Mouse (Mus musculus) heart, embryonic 15.5 days (tissue): ENCODE data around the gene Clic6. TPM values are rescaled to one million over a fixed set of nuclear protein-coding genes. Genes with fewer than 3 reads are reported as not detected.

Experiments
- ATAC-seq: fragments of 200-750 bp; cut with Nextera tagmentation; replicated peaks from 2 replicates; pipeline ENCODE4 v1.8.0; 2017; ENCODE audit warnings: low read depth, moderate TSS enrichment; ENCODE audit not compliant: insufficient number of reproducible peaks, insufficient read depth, low FRiP score
- H3K27ac ChIP-seq: fragments of 300-500 bp; sonication (generic); 2 replicates; pipeline ENCODE4 v1.5.1; 2015; ENCODE audit warnings: mild to moderate bottlenecking, inconsistent platforms
- H3K27me3 ChIP-seq: fragments of 300-500 bp; sonication (generic); 2 replicates; pipeline ENCODE4 v1.6.1; 2015; ENCODE audit warnings: inconsistent platforms
- H3K36me3 ChIP-seq: fragments of 300-500 bp; sonication (generic); 2 replicates; pipeline ENCODE4 v1.6.1; 2015; ENCODE audit warnings: mild to moderate bottlenecking, inconsistent platforms
- H3K4me1 ChIP-seq: fragments of 300-500 bp; sonication (generic); replicated peaks from 2 replicates; pipeline ENCODE4 v1.6.1; 2015; ENCODE audit warnings: inconsistent platforms
- H3K4me2 ChIP-seq: fragments of 300-500 bp; sonication (generic); 2 replicates; pipeline ENCODE4 v1.6.1; 2015; ENCODE audit warnings: inconsistent platforms, mild to moderate bottlenecking, moderate library complexity
- H3K4me3 ChIP-seq: fragments of 300-500 bp; sonication (generic); 2 replicates; pipeline ENCODE4 v1.5.1; 2015; ENCODE audit warnings: mild to moderate bottlenecking, inconsistent platforms
- H3K9ac ChIP-seq: fragments of 300-500 bp; sonication (generic); 2 replicates; pipeline ENCODE4 v1.6.1; 2015; ENCODE audit warnings: mild to moderate bottlenecking, inconsistent platforms
- H3K9me3 ChIP-seq: fragments of 300-500 bp; sonication (generic); replicated peaks from 2 replicates; pipeline ENCODE4 v1.6.1; 2016; ENCODE audit warnings: inconsistent platforms
- WGBS: fragments of 180-500 bp; shearing (Covaris S2); methylation state at CpG from one replicate; pipeline ENCODE4 v1.1.7; 2015; ENCODE audit warnings: mixed read lengths; 5-methylcytosine and 5-hydroxymethylcytosine counted together
- polyA plus RNA-seq: library from polyadenylated mRNA; unstranded; fragments of >200 nt; fragmentation: Nextera tagmentation; extraction: Ambion mirVana; gene quantifications from 2 replicates; pipeline ENCODE4 v1.2.1, GENCODE M21; 2015

Gene Clic6
- polyA plus RNA-seq, 1 experiment from 2014 or later: 1.8 TPM

GRCm38 (mm10) chr16:92525919-92526318 lies 40.4 kb downstream of the Clic6 start:
- no peak for ATAC-seq
- H3K27me3 ChIP-seq: peaks cover 5% of the 10 kb centered on the region; the same call in 1 of the 2 replicates
- no peaks in the 10 kb centered on the region for H3K36me3 ChIP-seq
- no peak overlapping the region for H3K9ac ChIP-seq
- H3K4me3 ChIP-seq: no peak overlapping the region
- H3K9me3 ChIP-seq: no peaks in the 10 kb centered on the region
- H3K27ac ChIP-seq: no peak overlapping the region
- 85% methylated on average over 10 of the region's 10 CpGs for WGBS
- no peak overlapping the region for H3K4me2 ChIP-seq
- no peaks in the 10 kb centered on the region for H3K4me1 ChIP-seq

DNA sequence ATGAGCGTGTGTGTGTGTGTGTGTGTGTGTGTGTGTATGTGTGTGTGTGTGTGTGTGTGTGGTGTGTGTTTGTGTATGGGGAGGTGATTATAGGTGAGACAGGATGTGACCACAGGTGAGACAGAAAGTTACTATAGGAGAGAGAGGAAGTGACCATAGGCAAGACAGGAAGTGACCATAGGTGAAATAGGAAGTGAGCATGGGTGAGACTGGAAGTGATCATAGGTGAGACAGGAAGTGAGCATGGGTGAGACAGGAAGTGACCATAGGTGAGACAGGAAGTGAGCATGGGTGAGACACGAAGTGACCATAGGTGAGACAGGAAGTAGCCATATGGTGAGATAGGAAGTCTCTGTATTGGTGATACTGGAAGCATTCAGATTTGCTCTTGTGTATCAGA lies 49.7 kb downstream of the Clic6 start:
- H3K4me3 ChIP-seq: no peak overlapping the region
- no peak overlapping the region for H3K27ac ChIP-seq
- H3K4me1 ChIP-seq: no peaks in the 10 kb centered on the region
- WGBS: 74% methylated on average over 2 of the region's 2 CpGs
- H3K9ac ChIP-seq: no peak overlapping the region
- no peaks in the 10 kb centered on the region for H3K36me3 ChIP-seq
- H3K9me3 ChIP-seq: no peaks in the 10 kb centered on the region
- H3K27me3 ChIP-seq: no peaks in the 10 kb centered on the region
- no peak for ATAC-seq
- H3K4me2 ChIP-seq: no peak overlapping the region

DNA sequence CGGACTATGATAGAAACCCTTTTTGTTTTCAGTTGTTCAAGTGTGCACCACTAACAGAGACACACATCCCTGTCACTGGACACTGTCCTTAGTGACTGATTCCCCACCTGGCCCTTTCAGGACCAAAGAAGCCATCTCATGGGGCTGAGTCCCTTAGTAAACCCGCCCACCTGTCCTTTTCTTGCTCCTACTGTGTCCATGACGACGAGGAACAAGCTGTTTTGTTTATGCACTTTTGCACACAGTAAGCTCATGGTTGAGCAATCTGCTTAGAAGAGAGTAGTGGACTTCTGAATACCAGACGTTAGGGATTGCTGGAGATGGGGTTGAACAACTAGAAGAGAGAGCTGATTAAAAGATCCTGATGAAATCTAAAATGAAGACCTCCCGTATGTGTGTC lies 52.8 kb downstream of the Clic6 start:
- H3K9me3 ChIP-seq: no peaks in the 10 kb centered on the region
- H3K36me3 ChIP-seq: no peaks in the 10 kb centered on the region
- H3K4me2 ChIP-seq: no peak overlapping the region
- ATAC-seq: no peak
- H3K4me3 ChIP-seq: no peak overlapping the region
- no peak overlapping the region for H3K27ac ChIP-seq
- H3K9ac ChIP-seq: no peak overlapping the region
- H3K27me3 ChIP-seq: no peaks in the 10 kb centered on the region
- WGBS: 74% methylated on average over 6 of the region's 6 CpGs
- H3K4me1 ChIP-seq: no peaks in the 10 kb centered on the region

DNA sequence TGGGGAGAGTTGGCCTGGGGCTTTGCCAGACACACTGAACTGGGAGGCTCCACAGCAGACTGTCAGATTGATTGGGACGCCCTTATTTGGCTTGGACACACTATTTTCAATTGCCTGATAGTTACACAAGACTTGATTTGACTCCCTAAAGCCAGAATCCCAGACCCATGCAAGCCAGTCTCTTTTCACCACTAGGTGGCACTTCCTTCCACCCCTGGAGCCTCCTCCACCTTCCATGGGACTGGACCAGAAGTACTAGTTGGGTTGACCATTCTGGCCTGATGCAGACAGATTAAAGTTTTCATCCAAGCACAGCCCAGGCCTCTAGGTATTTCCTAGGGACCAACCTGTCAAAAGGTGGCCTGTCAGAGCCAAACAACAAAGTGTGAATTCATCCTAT lies 58.7 kb downstream of the Clic6 start:
- no peak for ATAC-seq
- H3K4me2 ChIP-seq: no peak overlapping the region
- no peaks in the 10 kb centered on the region for H3K27me3 ChIP-seq
- H3K4me3 ChIP-seq: no peak overlapping the region
- no peaks in the 10 kb centered on the region for H3K4me1 ChIP-seq
- H3K36me3 ChIP-seq: no peaks in the 10 kb centered on the region
- H3K9me3 ChIP-seq: no peaks in the 10 kb centered on the region
- 30% methylated on average over 1 of the region's 1 CpGs for WGBS
- no peak overlapping the region for H3K9ac ChIP-seq
- no peak overlapping the region for H3K27ac ChIP-seq

GRCm38 (mm10) chr16:92548651-92549050 lies 63.1 kb downstream of the Clic6 start:
- Histone ChIP-seq H3K4me1 (no peaks in the 10 kb centered on the region), H3K27me3 (no peaks in the 10 kb centered on the region; the same call in 1 of the 2 replicates), H3K36me3 (no peaks in the 10 kb centered on the region), H3K9ac (no peak overlapping the region), H3K27ac (no peak overlapping the region), H3K4me2 (no peak overlapping the region), H3K4me3 (no peak overlapping the region), H3K9me3 (no peaks in the 10 kb centered on the region)
- ATAC-seq: no peak
- WGBS: 90% methylated on average over 9 of the region's 9 CpGs

- H3K27ac ChIP-seq: no peak overlapping the region
- 72% methylated on average over 13 of the region's 13 CpGs for WGBS
- H3K4me3 ChIP-seq: no peak overlapping the region
- no peaks in the 10 kb centered on the region for H3K4me1 ChIP-seq
- no peak overlapping the region for H3K9ac ChIP-seq
- no peaks in the 10 kb centered on the region for H3K9me3 ChIP-seq
- no peaks in the 10 kb centered on the region for H3K36me3 ChIP-seq
- H3K27me3 ChIP-seq: peaks cover 3% of the 10 kb centered on the region
- ATAC-seq: no peak
- no peak overlapping the region for H3K4me2 ChIP-seq
These were observed 66.0 kb downstream of the Clic6 start for GRCm38 (mm10) chr16:92551266-92552105.

- H3K4me3 ChIP-seq: no peak overlapping the region
- no peaks in the 10 kb centered on the region for H3K4me1 ChIP-seq
- H3K27me3 ChIP-seq: peaks cover 3% of the 10 kb centered on the region
- H3K9me3 ChIP-seq: no peaks in the 10 kb centered on the region
- H3K36me3 ChIP-seq: no peaks in the 10 kb centered on the region
- H3K27ac ChIP-seq: no peak overlapping the region
- 62% methylated on average over 9 of the region's 9 CpGs for WGBS
- H3K4me2 ChIP-seq: no peak overlapping the region
- ATAC-seq: no peak
- H3K9ac ChIP-seq: no peak overlapping the region
These were observed 66.5 kb downstream of the Clic6 start for GRCm38 (mm10) chr16:92552106-92552382.

DNA sequence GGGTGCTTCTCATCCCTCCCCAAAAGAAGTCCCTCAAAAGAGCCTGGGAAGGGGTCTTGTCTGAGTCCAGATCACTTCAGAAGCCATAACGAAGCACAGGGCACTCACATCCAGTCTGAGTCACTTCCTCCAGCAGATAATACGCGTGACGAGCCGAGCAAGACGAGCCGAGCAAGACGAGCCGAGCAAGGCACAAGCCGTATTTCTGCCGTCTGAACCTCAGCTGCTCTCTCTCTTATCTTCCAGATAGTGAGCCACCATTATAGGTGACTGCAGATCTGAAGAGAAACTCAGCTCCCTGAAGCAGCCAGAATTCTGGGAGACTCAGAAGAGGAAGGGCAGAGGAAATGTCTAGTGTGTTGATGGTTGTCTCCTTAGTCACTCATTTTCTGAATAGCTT lies 67.3 kb downstream of the Clic6 start:
- peaks cover 3% of the 10 kb centered on the region for H3K27me3 ChIP-seq
- no peak for ATAC-seq
- no peak overlapping the region for H3K27ac ChIP-seq
- H3K4me1 ChIP-seq: no peaks in the 10 kb centered on the region
- H3K9me3 ChIP-seq: no peaks in the 10 kb centered on the region
- no peak overlapping the region for H3K4me3 ChIP-seq
- no peaks in the 10 kb centered on the region for H3K36me3 ChIP-seq
- H3K4me2 ChIP-seq: no peak overlapping the region
- WGBS: 13% methylated on average over 11 of the region's 11 CpGs
- H3K9ac ChIP-seq: no peak overlapping the region

DNA sequence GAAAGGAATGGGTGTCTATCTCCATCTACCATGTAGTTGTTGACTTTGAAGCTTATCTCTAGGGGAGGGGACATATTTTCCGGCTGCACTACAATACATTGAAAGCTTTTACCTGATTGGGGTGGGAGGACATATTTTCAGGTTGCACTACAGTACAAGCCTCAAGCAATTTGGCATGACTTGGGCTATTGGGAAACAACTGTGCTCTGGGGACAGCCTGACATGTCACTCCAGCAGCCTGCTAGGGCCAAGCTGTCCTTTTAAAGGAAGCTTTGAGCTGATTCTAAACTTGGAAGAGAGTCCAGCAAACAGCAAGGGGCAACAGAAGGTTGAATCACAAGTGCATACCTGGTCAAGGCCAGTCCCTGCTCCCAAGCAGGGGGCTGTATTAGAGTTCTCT lies 69.5 kb downstream of the Clic6 start:
- no peaks in the 10 kb centered on the region for H3K4me1 ChIP-seq
- WGBS: 53% methylated on average over 1 of the region's 1 CpGs
- no peak overlapping the region for H3K4me3 ChIP-seq
- H3K27me3 ChIP-seq: peaks cover 10% of the 10 kb centered on the region
- H3K9me3 ChIP-seq: no peaks in the 10 kb centered on the region
- H3K9ac ChIP-seq: no peak overlapping the region
- H3K36me3 ChIP-seq: no peaks in the 10 kb centered on the region
- H3K27ac ChIP-seq: no peak overlapping the region
- ATAC-seq: no peak
- no peak overlapping the region for H3K4me2 ChIP-seq

GRCm38 (mm10) chr16:92565291-92565690 lies 79.8 kb downstream of the Clic6 start:
- Histone ChIP-seq H3K27me3 (peaks cover 40% of the 10 kb centered on the region), H3K36me3 (no peaks in the 10 kb centered on the region), H3K4me3 (no peak overlapping the region), H3K4me2 (no peak overlapping the region), H3K27ac (no peak overlapping the region), H3K4me1 (peaks cover 2% of the 10 kb centered on the region; the same call in 1 of the 2 replicates), H3K9ac (no peak overlapping the region), H3K9me3 (no peaks in the 10 kb centered on the region)
- 51% methylated on average over 11 of the region's 11 CpGs for WGBS
- ATAC-seq: no peak

GRCm38 (mm10) chr16:92565708-92566107 lies 80.2 kb downstream of the Clic6 start:
- WGBS: under 1% methylated on average over 6 of the region's 6 CpGs
- ATAC-seq: no peak

GRCm38 (mm10) chr16:92566146-92566545 lies 80.6 kb downstream of the Clic6 start:
- Histone ChIP-seq H3K4me2 (no peak overlapping the region), H3K4me3 (no peak overlapping the region), H3K9me3 (no peaks in the 10 kb centered on the region), H3K27me3 (peaks cover 38% of the 10 kb centered on the region), H3K9ac (no peak overlapping the region), H3K4me1 (peaks cover 2% of the 10 kb centered on the region; the same call in 1 of the 2 replicates), H3K27ac (no peak overlapping the region), H3K36me3 (no peaks in the 10 kb centered on the region)
- 16% methylated on average over 5 of the region's 5 CpGs for WGBS
- ATAC-seq: no peak

More at GRCm38 (mm10) chr16:92565708-92566107, 80.2 kb downstream of the Clic6 start:
- peaks cover 38% of the 10 kb centered on the region for H3K27me3 ChIP-seq
- H3K27ac ChIP-seq: no peak overlapping the region
- H3K4me1 ChIP-seq: peaks cover 2% of the 10 kb centered on the region; the same call in 1 of the 2 replicates
- H3K4me2 ChIP-seq: no peak overlapping the region
- H3K9ac ChIP-seq: no peak overlapping the region
- no peaks in the 10 kb centered on the region for H3K36me3 ChIP-seq
- no peak overlapping the region for H3K4me3 ChIP-seq
- no peaks in the 10 kb centered on the region for H3K9me3 ChIP-seq
